Mouse (Mus musculus): ENCODE results near the gene Rex1bd. TPM values are rescaled to one million over a fixed set of nuclear protein-coding genes. Genes with fewer than 3 reads are reported as not detected.

Gene Rex1bd
- polyA plus RNA-seq, 1 experiment: 129 TPM

Other genes with a start within 250 kb of the Rex1bd start
- 34.4 and 37.9 TPM in 2 replicates for gene Homer3, start 223.9 kb downstream of the Rex1bd start, polyA plus RNA-seq (2012; rRNA removed)
- gene Ddx49, start 204.3 kb downstream of the Rex1bd start, polyA plus RNA-seq (2012; rRNA removed): 35.1 and 35.2 TPM in 2 replicates
- gene Cope, start 204.2 kb downstream of the Rex1bd start, polyA plus RNA-seq (2012; rRNA removed): 211 and 264 TPM in 2 replicates
- gene Cers1, start 191.0 kb downstream of the Rex1bd start, polyA plus RNA-seq (2012; rRNA removed): 1.3 and 2.1 TPM in 2 replicates
- gene Gdf1, start 176.9 kb downstream of the Rex1bd start, polyA plus RNA-seq (2012; rRNA removed): 0.74 and 1.3 TPM in 2 replicates
- gene Upf1, start 153.5 kb downstream of the Rex1bd start, polyA plus RNA-seq (2012; rRNA removed): 16.4 and 30.5 TPM in 2 replicates
- 0.22 and 0.23 TPM in 2 replicates for gene Comp, start 133.2 kb downstream of the Rex1bd start, polyA plus RNA-seq (2012; rRNA removed)
- 7.9 and 11.7 TPM in 2 replicates for gene Crtc1, start 67.2 kb downstream of the Rex1bd start, polyA plus RNA-seq (2012; rRNA removed)
- gene Klhl26, start 29.8 kb downstream of the Rex1bd start, polyA plus RNA-seq (2012; rRNA removed): 34.7 and 36.9 TPM in 2 replicates
- gene Tmem59l, start 19.4 kb downstream of the Rex1bd start, polyA plus RNA-seq (2012; rRNA removed): 0.08 and 0.28 TPM in 2 replicates
- 0.40 and 0.41 TPM in 2 replicates for gene Crlf1, start 13.6 kb downstream of the Rex1bd start, polyA plus RNA-seq (2012; rRNA removed)
- 881 and 1,275 TPM in 2 replicates for gene Uba52, start 4.0 kb upstream of the Rex1bd start, polyA plus RNA-seq (2012; rRNA removed)
- gene Fkbp8, start 21.0 kb upstream of the Rex1bd start, polyA plus RNA-seq (2012; rRNA removed): 300 and 366 TPM in 2 replicates
- gene Kxd1, start 21.2 kb upstream of the Rex1bd start, polyA plus RNA-seq (2012; rRNA removed): 73.9 and 74.2 TPM in 2 replicates
- gene Ell, start 32.7 kb upstream of the Rex1bd start, polyA plus RNA-seq (2012; rRNA removed): 21.3 and 26.9 TPM in 2 replicates
- gene Isyna1, start 87.6 kb upstream of the Rex1bd start, polyA plus RNA-seq (2012; rRNA removed): 37.9 and 49.6 TPM in 2 replicates
- gene Ssbp4, start 102.1 kb upstream of the Rex1bd start, polyA plus RNA-seq (2012; rRNA removed): 73.5 and 74.6 TPM in 2 replicates
- gene Lrrc25, start 109.4 kb upstream of the Rex1bd start, polyA plus RNA-seq (2012; rRNA removed): 5.2 and 6.2 TPM in 2 replicates
- 0.84 and 1.1 TPM in 2 replicates for gene Gdf15, start 125.7 kb upstream of the Rex1bd start, polyA plus RNA-seq (2012; rRNA removed)
- gene Pgpep1, start 153.6 kb upstream of the Rex1bd start, polyA plus RNA-seq (2012; rRNA removed): 19.2 and 20.6 TPM in 2 replicates
- gene Lsm4, start 166.5 kb upstream of the Rex1bd start, polyA plus RNA-seq (2012; rRNA removed): 97.8 and 99.4 TPM in 2 replicates
- gene Jund, start 192.2 kb upstream of the Rex1bd start, polyA plus RNA-seq (2012; rRNA removed): 132 and 153 TPM in 2 replicates
- not detected in 2 replicates for gene Iqcn, start 196.7 kb upstream of the Rex1bd start, polyA plus RNA-seq (2012; rRNA removed)
- gene Gm3336, start 211.8 kb upstream of the Rex1bd start, polyA plus RNA-seq (2012; rRNA removed): 0.46 and 0.56 TPM in 2 replicates
- 0.54 and 0.59 TPM in 2 replicates for gene Pde4c, start 217.0 kb upstream of the Rex1bd start, polyA plus RNA-seq (2012; rRNA removed)
- 34.1 and 35.3 TPM in 2 replicates for gene Rab3a, start 247.9 kb upstream of the Rex1bd start, polyA plus RNA-seq (2012; rRNA removed)